Mouse (Mus musculus) intestine, embryonic 14.5 days (tissue): ENCODE measurements around the gene Trim8. TPM values are rescaled to one million over a fixed set of nuclear protein-coding genes. Genes with fewer than 3 reads are reported as not detected.

Source experiments
- ATAC-seq: fragments of 200-750 bp; cut with Nextera tagmentation; replicated peaks from 2 replicates; pipeline ENCODE4 v1.8.0; 2017; ENCODE audit warnings: low read depth, moderate number of reproducible peaks, moderate TSS enrichment, moderate library complexity; ENCODE audit not compliant: low FRiP score, low TSS enrichment
- DNase-seq: peaks from one replicate; pipeline ENCODE4 v3.0.0-alpha.2; 2018; ENCODE audit warnings: low spot score
- H3K27ac ChIP-seq: fragments of 300-500 bp; sonication (generic); 2 replicates; pipeline ENCODE4 v1.5.1; 2014; ENCODE audit warnings: low read depth, mild to moderate bottlenecking, control low read depth
- H3K27me3 ChIP-seq: fragments of 300-500 bp; sonication (generic); replicated peaks from 2 replicates; pipeline ENCODE4 v1.6.1; 2014; ENCODE audit warnings: low read length, control low read depth; ENCODE audit not compliant: control insufficient read depth, insufficient read depth
- H3K36me3 ChIP-seq: fragments of 300-500 bp; sonication (generic); 2 replicates; pipeline ENCODE4 v1.6.1; 2014; ENCODE audit warnings: low read length, control low read depth; ENCODE audit not compliant: control insufficient read depth, insufficient read depth
- H3K4me1 ChIP-seq: fragments of 300-500 bp; sonication (generic); replicated peaks from 2 replicates; pipeline ENCODE4 v1.6.1; 2014; ENCODE audit warnings: low read length, control low read depth, mixed read lengths; ENCODE audit not compliant: control insufficient read depth, insufficient read depth
- H3K4me2 ChIP-seq: fragments of 300-500 bp; sonication (generic); 2 replicates; pipeline ENCODE4 v1.6.1; 2014; ENCODE audit warnings: low read length
- H3K4me3 ChIP-seq: fragments of 300-500 bp; sonication (generic); 2 replicates; pipeline ENCODE4 v1.5.1; 2014; ENCODE audit warnings: low read depth, low read length, control low read depth, mixed read lengths
- H3K9ac ChIP-seq: fragments of 300-500 bp; sonication (generic); 2 replicates; pipeline ENCODE4 v1.6.1; 2014; ENCODE audit warnings: mild to moderate bottlenecking, low read length
- H3K9me3 ChIP-seq: fragments of 300-500 bp; sonication (generic); 2 replicates; pipeline ENCODE4 v1.6.1; 2016; ENCODE audit warnings: low read length, control low read depth; ENCODE audit not compliant: control insufficient read depth
- WGBS: fragments of 180-500 bp; shearing (Covaris S2); extraction: QIAGEN DNeasy Blood & Tissue Kit; methylation state at CpG from one replicate; pipeline ENCODE4 v1.1.7; 2014; 5-methylcytosine and 5-hydroxymethylcytosine counted together
- polyA plus RNA-seq: library from polyadenylated mRNA; unstranded; fragments of >200 nt; fragmentation: Nextera tagmentation; extraction: Ambion mirVana; gene quantifications from 2 replicates; pipeline ENCODE4 v1.2.1, GENCODE M21; 2014

The Trim8 gene
- polyA plus RNA-seq, 1 experiment from 2014 or later = 21.1 TPM

GRCm38 (mm10) chr19:46459256-46459655 is 42.2 kb upstream of the Trim8 start:
- no peaks in the 10 kb centered on the region for H3K9me3 ChIP-seq
- no peaks in the 10 kb centered on the region for H3K27me3 ChIP-seq
- H3K4me3 ChIP-seq = no peak overlapping the region
- H3K36me3 ChIP-seq = peaks cover 39% of the 10 kb centered on the region
- DNase-seq (no peak), ATAC-seq (no peak)
- WGBS = 71% methylated on average over 10 of the region's 10 CpGs
- no peak overlapping the region for H3K9ac ChIP-seq
- no peak overlapping the region for H3K4me2 ChIP-seq
- peaks cover 14% of the 10 kb centered on the region for H3K4me1 ChIP-seq
- no peak overlapping the region for H3K27ac ChIP-seq

- DNase-seq = no peak
- Histone ChIP-seq H3K4me2 (no peak overlapping the region), H3K27me3 (no peaks in the 10 kb centered on the region), H3K36me3 (peaks cover 39% of the 10 kb centered on the region), H3K4me1 (peaks cover 7% of the 10 kb centered on the region), H3K27ac (no peak overlapping the region), H3K9me3 (no peaks in the 10 kb centered on the region), H3K9ac (no peak overlapping the region), H3K4me3 (no peak overlapping the region)
- 83% methylated on average over 2 of the region's 2 CpGs for WGBS
- ATAC-seq = no peak
These were observed 41.6 kb upstream of the Trim8 start for GRCm38 (mm10) chr19:46459889-46460288.

GRCm38 (mm10) chr19:46462574-46462973 is 38.9 kb upstream of the Trim8 start:
- H3K9ac ChIP-seq = no peak overlapping the region
- no peak overlapping the region for H3K27ac ChIP-seq
- H3K36me3 ChIP-seq = peaks cover 31% of the 10 kb centered on the region
- no peak overlapping the region for H3K4me3 ChIP-seq
- H3K9me3 ChIP-seq = no peaks in the 10 kb centered on the region
- no peaks in the 10 kb centered on the region for H3K27me3 ChIP-seq
- no peak for DNase-seq
- H3K4me2 ChIP-seq = no peak overlapping the region
- 58% methylated on average over 3 of the region's 3 CpGs for WGBS
- 0 out of 2 replicates have a peak, but pooled peaks have one; percentile 33 for ATAC-seq
- peaks cover 5% of the 10 kb centered on the region; the same call in 1 of the 2 replicates for H3K4me1 ChIP-seq

- H3K27me3 ChIP-seq = no peaks in the 10 kb centered on the region
- ATAC-seq = no peak
- no peak overlapping the region for H3K9ac ChIP-seq
- H3K36me3 ChIP-seq = peaks cover 37% of the 10 kb centered on the region
- no peak overlapping the region for H3K27ac ChIP-seq
- H3K4me2 ChIP-seq = no peak overlapping the region
- WGBS = 97% methylated on average over 4 of the region's 4 CpGs
- H3K4me3 ChIP-seq = no peak overlapping the region
- peaks cover 5% of the 10 kb centered on the region; the same call in 1 of the 2 replicates for H3K4me1 ChIP-seq
- H3K9me3 ChIP-seq = no peaks in the 10 kb centered on the region
- no peak for DNase-seq
These were observed 38.1 kb upstream of the Trim8 start for GRCm38 (mm10) chr19:46463446-46463845.

- H3K9ac ChIP-seq = no peak overlapping the region
- H3K27me3 ChIP-seq = no peaks in the 10 kb centered on the region
- peaks cover 23% of the 10 kb centered on the region for H3K36me3 ChIP-seq
- no peak for ATAC-seq
- H3K9me3 ChIP-seq = no peaks in the 10 kb centered on the region
- no peak overlapping the region for H3K27ac ChIP-seq
- no peak overlapping the region for H3K4me2 ChIP-seq
- 66% methylated on average over 6 of the region's 6 CpGs for WGBS
- H3K4me3 ChIP-seq = no peak overlapping the region
- DNase-seq = no peak
- H3K4me1 ChIP-seq = peaks cover 19% of the 10 kb centered on the region
These were observed 35.3 kb upstream of the Trim8 start for GRCm38 (mm10) chr19:46466160-46466559.

GRCm38 (mm10) chr19:46467051-46467503 is 34.4 kb upstream of the Trim8 start:
- H3K36me3 ChIP-seq = peaks cover 18% of the 10 kb centered on the region; the same call in 1 of the 2 replicates
- WGBS = 73% methylated on average over 3 of the region's 3 CpGs
- peaks cover 28% of the 10 kb centered on the region for H3K4me1 ChIP-seq
- DNase-seq (no peak), ATAC-seq (no peak)
- no peak overlapping the region for H3K27ac ChIP-seq
- no peaks in the 10 kb centered on the region for H3K27me3 ChIP-seq
- no peak overlapping the region for H3K4me2 ChIP-seq
- H3K4me3 ChIP-seq = no peak overlapping the region
- no peak overlapping the region for H3K9ac ChIP-seq
- H3K9me3 ChIP-seq = no peaks in the 10 kb centered on the region

GRCm38 (mm10) chr19:46470364-46471240 is 30.9 kb upstream of the Trim8 start:
- H3K4me1 ChIP-seq = peaks cover 27% of the 10 kb centered on the region
- WGBS = 28% methylated on average over 17 of the region's 17 CpGs
- no peak for DNase-seq
- H3K4me3 ChIP-seq = no peak overlapping the region
- no peaks in the 10 kb centered on the region for H3K27me3 ChIP-seq
- no peaks in the 10 kb centered on the region for H3K9me3 ChIP-seq
- H3K9ac ChIP-seq = no peak overlapping the region
- peak overlapping the region; percentile 76 for H3K27ac ChIP-seq
- H3K4me2 ChIP-seq = no peak overlapping the region
- ATAC-seq = no peak
- H3K36me3 ChIP-seq = peaks cover 36% of the 10 kb centered on the region

GRCm38 (mm10) chr19:46471324-46472093 is 30.0 kb upstream of the Trim8 start:
- no peak overlapping the region for H3K9ac ChIP-seq
- 15% methylated on average over 10 of the region's 10 CpGs for WGBS
- DNase-seq (no peak), ATAC-seq (no peak)
- no peak overlapping the region for H3K4me2 ChIP-seq
- no peaks in the 10 kb centered on the region for H3K27me3 ChIP-seq
- H3K4me1 ChIP-seq = peaks cover 25% of the 10 kb centered on the region
- no peaks in the 10 kb centered on the region for H3K9me3 ChIP-seq
- peaks cover 41% of the 10 kb centered on the region for H3K36me3 ChIP-seq
- peak overlapping the region; percentile 76 for H3K27ac ChIP-seq
- H3K4me3 ChIP-seq = no peak overlapping the region
